Mouse (Mus musculus) thymus, postnatal 25 days (tissue): Measurements from ENCODE around the gene Gm8180.
"Not testable (repeated sequence)": the region's sequence is repeated elsewhere in the genome, so short reads cannot be mapped to it uniquely, and the experiment has no call there.

Source experiments
- DNase-seq: peaks from one replicate; pipeline ENCODE4 v3.0.0; 2022

The Gm8180 gene

DNA sequence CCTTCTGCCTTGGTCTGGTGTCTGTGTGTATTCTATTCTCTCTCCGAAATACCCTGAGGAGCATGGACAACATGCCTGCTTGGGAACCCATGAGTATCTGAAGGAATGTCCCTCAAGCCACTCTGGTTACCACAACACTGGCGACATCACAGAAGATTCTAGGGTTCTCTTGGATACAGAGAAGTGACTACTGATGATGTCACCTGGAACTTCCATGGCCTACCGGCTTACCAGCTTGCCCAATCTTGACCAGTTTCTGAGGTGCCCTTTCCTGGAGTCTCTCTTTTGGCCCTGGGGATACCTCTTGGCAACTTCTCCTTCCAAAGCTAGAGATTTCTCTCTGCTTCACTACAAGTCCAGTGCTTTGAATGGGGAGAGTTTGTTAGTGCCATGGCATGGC lies at the start of gene Gm8180:
Gene Gm8180 (minus strand): TSS at position 101 of the 400 bp plus-strand sequence.
- not testable (repeated sequence) for DNase-seq

DNA sequence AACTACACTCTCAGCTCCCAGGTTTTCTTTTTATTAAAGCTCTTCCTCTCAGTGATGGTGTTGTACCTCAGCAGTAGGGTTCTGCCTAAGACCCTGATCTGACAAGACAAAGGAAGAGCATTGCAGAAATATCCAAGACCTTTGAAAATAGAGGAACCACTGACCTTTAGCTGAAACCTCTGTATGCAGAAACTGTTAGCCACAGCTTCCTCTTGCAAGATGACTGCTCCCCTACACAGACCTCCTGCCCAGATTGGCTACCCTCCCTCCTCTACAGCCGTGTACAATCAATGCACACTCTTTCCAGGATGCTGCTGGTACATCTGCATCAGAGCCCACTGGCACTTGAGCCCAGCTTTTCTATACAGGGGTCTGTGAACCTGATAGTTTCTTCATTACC lies 45.8 kb upstream of the Gm8180 start:
- DNase-seq = not testable (repeated sequence)

DNA sequence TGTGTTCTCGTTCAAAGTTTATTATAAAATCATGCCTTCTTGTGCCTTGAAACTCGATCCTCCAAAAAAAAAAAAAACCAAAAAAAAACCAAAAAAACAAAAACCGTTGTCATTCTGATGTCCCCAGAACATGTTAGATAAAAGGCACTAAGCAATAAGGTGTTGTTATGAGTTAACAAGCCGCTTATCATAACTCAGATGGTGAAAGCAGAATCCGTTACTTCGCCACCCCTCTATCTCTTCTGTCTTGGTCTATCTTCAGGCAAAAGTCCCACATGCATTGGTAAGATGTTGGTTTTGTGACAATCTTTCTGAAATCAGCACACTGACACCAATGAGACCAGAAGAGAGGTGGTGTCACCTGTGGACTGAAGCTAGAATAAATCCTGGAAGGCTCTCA lies 39.6 kb upstream of the Gm8180 start:
- DNase-seq = not testable (repeated sequence)

DNA sequence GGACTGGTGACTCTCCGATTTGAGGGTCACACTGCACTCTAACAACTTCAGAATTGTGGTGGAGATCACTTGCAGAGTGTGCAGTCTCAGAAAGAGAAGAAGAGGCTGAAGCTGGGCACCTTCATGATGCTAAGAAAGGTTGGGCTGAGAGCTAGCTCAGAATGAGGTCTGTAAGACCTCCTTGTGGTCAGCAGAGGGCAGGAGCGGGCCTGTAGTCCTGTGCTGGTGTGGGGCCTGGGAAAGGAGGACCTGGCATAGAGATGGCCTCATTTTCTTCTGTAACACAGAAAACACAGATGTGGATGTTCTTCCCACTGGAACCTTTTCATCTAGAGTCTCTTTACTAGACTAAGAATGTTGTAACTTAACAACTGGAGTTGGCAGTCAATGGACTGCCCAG lies 37.3 kb upstream of the Gm8180 start:
- DNase-seq = not testable (repeated sequence)

DNA sequence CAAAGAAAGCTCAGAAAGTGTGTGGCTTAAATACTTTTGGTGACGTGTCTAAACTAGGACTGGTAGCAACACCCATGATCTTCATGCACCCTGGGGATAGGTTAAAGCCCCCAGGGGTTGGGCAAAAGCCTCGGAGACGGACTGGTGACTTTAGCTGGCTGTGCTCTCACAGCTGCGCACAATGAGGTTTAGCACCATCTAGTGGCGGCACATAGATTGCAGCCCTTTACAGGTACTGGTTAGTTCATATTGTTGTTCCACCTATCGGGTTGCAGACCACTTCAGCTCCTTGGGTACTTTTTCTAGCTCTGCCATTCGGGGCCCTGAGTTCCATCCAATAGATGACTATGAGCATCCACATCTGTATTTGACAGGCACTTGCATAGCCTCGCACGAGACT lies 27.9 kb upstream of the Gm8180 start:
- DNase-seq = peak; percentile 22

DNA sequence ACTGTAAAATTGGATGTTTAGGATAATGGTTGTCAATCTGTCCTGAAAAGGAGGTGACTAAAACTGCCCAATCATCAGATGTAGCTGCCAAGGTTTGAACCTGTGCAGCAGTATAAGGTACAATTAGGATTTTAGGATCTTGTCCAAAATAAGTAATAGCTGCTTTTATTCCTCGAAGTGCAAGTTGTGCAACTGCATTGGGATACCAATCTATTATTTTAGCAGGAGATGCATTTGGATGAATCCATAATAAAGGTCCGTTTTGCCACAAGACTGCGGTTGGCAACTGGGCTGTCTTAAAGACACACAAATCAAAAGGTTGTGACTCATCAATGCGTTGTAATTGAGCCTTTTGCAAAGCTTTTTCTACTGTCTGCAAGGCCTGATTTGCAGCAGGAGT lies 23.6 kb upstream of the Gm8180 start:
- DNase-seq = not testable (repeated sequence)

DNA sequence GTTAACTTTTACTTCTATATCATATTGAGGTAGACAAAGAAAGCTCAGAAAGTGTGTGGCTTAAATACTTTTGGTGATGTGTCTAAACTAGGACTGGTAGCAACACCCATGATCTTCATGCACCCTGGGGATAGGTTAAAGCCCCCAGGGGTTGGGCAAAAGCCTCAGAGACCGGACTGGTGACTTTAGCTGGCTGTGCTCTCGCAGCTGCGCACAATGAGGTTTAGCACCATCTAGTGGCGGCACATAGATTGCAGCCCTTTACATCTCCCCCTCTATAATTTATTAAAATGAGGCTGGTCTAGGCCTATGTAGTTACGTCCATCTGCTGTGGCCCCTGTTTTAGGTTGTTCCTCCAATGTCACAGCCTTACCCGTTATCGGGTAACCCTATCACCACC lies 19.9 kb upstream of the Gm8180 start:
- DNase-seq = not testable (repeated sequence)

DNA sequence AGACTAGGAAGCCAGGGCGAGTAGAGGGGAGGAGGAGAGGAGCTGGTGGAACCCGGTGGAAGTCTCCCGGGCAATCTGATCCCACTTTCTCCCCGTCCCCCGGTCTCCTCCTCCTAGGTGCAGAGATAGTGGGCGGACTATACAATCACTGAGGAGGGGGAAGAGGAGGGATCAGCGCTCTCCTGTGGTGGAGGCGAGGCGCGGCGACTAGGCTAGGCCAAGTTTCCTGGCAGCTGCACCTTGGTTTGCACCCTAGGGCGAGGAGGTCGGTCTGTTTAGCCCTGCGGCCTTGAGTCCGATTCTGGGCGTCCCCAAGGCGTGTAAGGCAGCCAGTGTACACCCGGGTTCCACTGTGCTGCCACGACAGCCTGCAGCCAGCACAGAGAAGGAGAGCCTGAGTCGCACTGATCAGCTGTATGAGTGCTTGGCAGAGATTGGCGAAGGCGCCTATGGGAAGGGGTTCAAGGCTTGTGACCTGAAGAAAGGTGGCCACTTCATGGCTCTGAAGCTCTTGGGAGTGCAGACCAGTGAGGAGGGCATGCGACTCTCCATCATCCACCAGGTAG lies 12.4 kb upstream of the Gm8180 start:
- not testable (repeated sequence) for DNase-seq

DNA sequence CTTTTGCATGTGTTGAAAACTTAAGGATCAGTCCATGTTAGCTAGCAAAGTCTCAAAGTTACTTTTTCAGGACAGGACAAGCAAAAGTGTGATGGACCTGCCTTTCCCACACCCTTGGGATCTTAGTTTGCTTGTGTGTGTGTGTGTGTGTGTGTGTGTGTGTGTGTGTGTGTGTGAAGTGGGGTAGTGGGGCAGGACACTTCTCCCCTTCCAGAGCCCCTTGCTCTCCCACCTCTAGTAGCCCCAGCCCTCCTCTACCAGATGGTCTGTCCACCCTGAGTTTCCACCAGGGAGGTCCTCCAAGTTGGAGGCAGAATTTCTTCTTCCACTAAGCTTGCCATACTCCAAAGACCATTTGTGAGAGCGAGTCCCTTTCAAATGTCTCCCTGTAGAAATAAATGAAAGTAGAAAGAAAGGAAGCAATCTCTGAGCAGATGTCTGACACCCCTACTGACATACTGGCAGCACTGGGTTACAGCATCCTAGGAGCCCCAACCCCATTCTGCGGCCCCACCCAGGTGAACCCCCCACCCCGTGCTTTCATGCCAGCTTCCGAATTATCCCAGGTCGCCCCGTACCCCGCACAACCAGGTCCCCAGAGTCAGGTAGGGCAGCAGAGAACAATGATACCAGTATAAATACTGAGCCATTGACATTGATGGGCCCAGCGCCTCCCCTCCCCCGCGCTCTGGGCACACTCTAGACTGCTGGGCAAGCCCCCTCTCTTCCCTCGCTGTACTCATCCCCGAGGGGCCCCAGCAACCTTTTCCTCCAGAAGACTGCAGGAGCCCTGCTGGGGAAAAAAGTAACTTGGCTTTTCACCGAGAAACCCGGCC lies 11.7 kb upstream of the Gm8180 start:
- no peak for DNase-seq

DNA sequence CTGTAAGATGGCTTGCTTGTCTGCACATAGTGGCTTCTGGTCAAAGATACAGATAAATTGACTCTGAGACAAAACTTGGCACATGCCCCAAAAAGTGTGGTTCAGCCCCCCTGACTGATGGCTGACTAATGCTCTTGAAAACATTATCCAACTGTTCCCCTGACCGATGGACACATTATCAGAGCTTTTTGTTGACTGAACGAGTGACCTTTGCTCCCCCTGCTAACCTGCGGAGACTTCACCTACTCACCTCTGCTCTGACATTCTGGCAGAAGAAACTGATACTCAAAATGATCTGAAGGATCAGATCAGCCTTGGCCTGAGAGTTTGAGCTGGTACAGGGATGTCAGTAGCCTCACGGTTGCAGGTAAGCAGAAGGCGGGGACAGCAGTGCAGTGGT lies 9.3 kb upstream of the Gm8180 start:
- DNase-seq = not testable (repeated sequence)

DNA sequence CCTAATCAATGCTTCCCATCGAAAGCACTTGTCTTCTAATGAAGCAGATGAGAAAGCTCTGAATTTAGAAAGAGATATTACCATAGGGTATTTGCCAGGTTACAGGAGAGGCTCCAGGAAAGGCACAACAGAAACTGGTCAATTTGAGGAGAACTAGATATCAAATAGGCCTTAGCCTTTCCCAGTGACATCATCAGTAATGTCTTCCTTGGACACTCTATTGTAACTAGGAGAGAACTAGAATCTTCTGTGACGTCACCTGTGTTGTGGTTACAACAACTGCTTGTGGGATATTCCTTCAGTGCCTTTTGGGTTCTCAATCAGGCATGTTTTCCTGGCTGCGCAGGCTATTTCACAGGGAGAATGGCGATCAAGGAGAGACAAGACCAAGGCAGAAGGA lies 37.0 kb downstream of the Gm8180 start, which contains the start of gene Gm6526:
Gene Gm6526 (plus strand): TSS at position 301 of the 400 bp plus-strand sequence.
- not testable (repeated sequence) for DNase-seq
